Mouse (Mus musculus): ENCODE measurements at regions not wholly inside any gene's neighbourhood (a gene's known extent, or its start where the extent isn't known, plus 50 kb on each side); places are given as distances from the start of the nearest gene placed in this dataset.

DNA sequence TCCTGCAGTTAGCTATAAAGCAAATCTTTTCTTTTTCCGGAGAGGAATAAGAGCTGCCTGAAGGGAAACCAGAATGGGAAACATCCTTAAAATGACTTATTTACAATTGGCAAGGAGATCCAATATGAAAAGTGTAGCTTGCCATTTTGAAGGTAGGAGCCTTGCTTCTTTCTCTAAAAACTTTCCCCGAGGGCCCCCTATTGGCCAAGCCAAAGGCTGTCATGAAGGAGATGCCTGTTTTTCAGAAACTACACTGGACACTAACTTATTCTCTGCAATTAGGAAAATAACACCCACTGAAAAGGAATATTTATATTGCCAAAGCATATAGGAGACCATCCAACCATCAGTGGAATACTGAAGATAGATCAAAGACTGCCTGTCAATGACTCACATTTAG lies 312.8 kb upstream of the Thrb start:
- no peak for DNase-seq (ENCODE audit: low read depth, low spot score)

DNA sequence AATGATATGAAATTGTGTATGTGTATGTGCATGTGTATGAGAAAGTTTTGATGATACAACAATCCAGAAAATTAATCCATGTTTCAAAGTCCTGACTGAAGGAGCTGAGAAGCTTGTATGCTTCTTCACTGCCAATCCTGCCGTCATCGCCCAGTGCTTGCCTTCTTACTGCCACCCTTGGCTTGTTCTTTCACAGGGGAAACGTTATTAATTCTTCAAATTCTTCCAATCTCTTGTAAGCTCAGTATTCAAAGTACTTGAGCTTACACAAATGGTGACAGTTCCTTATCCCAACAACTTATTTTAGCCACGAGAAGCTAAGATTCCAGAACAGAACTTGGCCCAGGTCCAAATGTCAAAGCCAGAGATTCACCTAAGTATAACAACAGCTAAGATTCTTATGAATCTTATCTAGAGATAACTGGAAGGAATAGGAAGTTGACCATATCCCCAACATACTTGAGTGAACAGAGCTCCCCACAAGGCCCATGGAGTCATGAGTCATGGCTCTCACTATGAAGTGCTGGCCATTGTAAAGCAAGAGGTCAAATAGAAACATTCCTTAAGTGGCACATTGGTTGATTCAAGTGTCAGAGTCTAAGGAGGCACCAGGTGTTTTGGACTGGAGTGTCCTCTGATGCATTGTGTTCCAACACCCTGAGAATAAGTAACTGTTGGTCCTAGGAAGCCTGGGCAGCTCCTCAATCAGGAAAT lies 307.6 kb upstream of the Thrb start:
- no peak for DNase-seq (ENCODE audit: low read depth, low spot score)

DNA sequence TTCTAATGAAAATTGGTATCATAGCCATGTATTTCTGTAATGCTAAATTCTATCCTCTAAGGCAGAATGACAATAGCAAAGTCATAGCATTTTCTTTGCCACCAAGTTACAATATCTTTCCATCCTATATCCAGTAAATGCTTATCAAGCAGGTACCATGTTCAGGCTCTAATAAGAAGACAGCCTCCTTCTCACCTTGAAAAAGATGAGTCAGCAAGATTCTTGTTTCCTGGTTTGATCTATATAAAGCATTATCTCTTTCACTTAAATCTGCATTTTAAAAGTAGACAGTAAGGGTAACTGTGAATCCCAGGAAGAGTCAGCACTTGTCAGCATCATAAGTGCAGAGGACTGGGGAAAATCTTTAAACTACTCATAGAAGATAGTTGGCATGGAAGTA lies 298.2 kb upstream of the Thrb start:
- no peak for DNase-seq (ENCODE audit: low read depth, low spot score)

DNA sequence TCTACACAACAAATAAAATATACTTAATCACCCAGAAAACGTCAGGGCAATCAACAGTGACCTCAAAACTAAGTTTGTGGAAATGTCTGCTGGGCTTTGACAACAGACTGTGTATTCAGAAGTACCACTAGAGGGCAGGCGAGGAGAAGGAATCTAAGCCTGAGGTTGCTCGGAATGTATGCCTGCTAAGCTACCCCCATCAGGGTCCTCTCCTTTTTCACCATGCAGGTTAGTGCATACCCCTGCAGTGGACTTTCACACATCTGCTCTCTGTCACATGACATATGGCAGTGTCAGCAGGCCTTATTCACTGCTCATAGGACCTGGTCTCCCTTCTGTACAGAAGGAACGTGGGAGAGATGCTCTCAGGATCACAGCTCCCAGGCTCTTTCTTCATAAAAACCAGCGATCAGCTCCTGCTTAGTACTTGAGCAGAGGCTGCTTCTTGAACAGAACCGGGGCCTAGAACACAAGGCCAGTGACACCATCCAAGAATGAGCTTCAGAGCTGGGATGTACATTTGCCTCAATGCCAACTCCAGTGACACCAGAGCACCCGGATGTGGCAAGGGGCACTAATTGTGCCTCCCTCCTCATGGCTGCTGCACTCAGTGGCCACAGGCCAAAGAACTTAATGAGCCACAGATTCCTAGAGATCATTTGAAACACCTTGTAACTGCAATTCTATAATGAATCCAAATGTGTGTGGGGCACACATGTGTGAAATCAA lies 257.1 kb upstream of the Thrb start:
- DNase-seq (ENCODE audit: low read depth, low spot score) = peak; percentile 34

DNA sequence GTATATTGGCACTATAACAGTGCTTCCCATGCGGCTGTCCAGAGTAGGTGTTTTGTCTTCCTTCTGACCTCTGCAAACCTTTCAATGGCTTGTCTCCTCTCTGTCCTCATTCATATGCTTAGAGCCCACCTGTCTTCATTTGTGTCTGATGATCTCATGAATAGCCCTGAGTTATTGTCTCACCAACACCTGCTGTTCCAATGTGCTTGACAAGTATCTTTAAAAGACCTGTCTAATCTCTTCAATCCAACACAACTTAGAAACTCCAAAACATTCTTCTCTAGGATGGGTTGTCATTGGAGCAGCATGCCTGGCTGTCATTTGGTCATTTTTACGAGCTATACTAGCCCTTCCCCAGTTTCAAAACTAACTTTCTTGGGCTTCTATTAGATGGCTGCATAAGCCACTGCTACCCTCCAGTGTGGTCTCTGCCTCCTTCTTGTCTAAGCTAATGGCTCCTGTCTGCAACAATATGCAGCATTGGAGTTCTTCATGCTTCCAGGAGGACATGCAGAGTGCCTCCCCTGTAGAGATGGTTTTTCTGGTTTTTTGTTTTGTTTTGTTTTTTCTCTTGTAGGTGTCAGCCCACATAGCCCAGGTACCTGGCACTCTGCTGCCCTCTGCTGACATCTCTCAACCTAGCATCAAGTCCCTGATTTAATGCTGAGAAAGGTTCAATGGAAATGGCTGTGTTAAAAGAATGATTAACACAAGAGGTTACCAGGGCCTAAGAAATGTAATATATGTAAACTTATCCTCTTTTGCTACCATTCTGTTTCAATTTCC lies 254.3 kb upstream of the Thrb start:
- DNase-seq (ENCODE audit: low read depth, low spot score) = no peak

DNA sequence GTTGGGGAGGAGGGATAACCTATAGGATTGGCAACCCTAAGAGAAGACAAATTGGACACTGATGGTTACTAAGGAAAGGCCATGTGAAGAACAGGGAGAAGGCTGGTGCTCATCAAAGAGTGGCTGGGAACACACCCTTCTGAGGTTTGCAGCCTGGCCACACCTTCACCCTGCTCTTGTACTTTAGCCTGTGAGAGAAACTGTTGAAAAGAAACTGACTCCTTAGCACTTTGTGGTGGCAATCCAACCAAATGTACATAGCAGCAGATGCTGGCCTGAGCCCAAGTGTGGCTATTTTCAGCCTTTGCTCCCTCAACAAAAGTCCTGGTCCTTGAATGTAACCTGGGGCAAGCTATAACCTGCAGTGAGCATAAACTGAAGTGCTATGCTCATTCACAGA lies 253.2 kb upstream of the Thrb start:
- DNase-seq (ENCODE audit: low read depth, low spot score) = no peak

DNA sequence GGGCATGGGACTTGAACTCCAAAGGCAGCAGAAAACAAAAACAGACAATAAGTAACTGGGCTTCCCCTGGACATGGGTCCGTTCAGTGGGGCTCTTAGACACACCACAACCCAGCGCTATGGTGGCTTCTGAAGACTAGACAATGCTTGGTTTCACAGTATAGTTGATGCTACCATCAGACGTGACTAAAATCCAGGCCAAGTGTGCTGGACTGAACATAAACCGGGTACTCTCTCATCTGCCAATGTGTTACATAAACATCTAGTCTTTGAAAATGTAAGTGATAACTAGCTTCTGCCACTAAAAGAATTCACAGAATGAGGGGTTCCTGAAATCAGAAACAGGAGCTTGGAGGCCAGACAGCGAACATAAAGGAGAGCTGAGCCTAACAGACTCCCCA lies 251.7 kb upstream of the Thrb start:
- no peak for DNase-seq (ENCODE audit: low read depth, low spot score)

DNA sequence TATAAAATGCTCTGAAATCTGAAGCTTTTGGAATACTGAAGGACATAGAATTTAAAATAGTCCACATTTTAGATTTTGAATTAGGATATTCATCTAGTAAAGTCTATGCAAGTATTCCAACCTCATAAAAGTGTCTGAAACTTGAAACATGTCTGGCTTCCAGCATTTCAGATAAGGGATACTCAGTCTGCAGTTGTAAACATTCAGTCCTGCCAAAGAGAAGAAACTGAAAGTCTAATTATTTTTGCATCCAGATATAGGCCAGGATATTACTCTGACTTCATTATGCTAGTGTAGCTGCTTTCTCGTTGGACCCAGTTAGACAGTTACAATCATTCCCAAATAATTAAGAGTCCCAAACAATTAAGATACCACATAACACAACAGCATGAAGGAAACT lies 251.2 kb upstream of the Thrb start:
- DNase-seq (ENCODE audit: low read depth, low spot score) = no peak

DNA sequence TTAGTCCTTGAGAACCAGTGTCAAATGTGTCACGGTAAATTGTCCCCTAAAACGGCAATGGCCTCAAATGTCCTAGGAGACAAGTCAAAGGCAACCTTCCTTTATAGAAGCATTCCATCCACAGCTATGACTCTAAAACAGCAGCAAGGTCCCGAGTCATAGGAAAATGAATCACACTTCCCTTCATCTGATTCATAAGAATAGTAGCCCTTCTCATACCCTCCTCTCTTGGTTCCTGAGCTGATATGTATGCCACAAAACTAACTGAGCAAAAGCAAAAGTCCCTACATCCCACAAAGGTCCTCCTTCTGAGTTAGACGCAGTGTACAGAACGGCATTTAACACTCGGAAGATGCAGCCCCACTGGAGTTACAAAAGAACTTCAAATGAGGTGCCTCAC lies 250.6 kb upstream of the Thrb start:
- no peak for DNase-seq (ENCODE audit: low read depth, low spot score)

DNA sequence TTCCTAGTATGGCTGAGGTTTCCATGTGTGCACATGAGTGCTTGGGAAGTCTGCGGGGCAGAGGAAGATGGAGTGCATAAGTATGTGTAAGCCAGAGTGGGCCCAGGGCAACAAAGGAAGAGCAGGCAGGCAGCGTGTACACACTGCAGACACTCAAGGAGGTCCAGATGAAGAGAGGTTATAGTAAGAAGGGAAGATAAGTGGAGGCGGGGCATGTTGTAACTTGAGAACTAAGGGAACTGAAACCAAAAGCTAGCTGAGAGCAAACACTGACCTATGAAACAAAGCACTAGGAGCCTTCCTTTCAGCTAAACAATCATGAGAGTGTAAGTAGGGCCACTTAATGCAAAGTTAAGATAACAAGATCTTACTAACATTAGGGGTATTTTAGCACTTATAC lies 249.3 kb upstream of the Thrb start:
- DNase-seq (ENCODE audit: low read depth, low spot score) = no peak

DNA sequence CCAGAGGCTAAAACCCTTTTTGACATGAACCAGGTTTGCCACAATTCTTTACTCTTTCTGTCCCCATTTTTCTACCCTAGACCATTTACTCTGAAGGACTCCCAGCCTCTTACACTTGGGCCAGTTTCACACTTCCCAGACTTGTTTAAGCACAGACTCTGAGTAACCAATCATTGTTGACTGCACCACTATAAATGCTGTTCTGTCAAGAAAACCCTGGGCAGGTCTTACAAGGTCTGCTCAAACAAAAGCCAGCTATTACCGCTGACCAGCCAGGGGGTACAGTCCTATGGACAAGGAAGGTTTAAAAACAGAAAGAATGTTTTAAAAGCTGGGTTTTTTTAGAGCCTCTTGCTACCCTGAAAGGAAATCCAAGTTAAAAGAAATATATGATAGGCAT lies 248.8 kb upstream of the Thrb start:
- DNase-seq (ENCODE audit: low read depth, low spot score) = no peak

DNA sequence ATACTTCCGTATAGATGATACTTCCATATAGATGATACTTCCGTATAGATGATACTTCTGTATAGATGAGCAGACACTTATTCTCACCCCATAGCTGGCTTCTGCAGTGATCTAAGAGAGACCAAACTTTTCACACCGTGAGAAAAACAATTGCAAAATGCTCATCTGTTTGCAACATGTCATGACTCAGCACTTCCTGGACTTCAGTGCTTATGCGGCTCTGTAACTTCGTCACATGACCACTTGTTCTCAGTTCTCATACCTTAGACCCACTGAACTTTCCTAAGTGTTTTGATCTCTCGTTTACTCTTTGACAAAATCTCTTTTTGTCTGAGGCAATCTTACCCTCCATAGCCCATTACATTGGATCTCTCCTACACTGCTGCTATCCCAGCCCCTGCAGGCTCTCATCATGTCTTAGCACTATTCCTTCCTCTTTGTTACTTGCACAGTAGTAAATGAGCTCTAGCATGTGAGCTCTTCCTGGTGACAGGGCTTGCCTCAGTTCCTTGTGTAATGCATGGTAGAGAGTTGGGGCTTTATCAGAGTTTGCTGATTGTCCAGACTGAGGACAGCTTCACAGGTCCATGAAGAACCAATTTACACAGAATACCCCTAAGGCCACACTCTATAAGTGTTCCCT lies 245.7 kb upstream of the Thrb start:
- peak; percentile 18 for DNase-seq (ENCODE audit: low read depth, low spot score)

DNA sequence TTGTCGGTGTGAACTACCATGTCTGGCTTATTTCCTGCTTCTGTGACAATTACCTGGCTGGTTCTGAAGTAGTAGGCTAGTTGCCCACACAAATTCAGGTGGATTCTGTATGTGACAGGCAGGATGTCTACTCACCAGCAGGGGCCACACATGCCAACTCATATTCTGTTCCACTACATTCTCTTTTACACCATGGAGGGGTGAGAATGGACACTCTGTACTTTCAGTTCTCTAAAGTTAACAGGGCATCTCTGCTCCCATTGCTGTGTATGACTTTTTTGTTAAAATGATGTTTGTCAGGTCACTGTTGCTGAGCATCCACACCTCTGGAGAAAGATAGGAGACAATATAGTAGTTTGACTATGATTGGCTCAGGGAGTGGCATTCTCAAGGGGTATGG lies 232.3 kb upstream of the Thrb start:
- no peak for DNase-seq (ENCODE audit: low read depth, low spot score)

DNA sequence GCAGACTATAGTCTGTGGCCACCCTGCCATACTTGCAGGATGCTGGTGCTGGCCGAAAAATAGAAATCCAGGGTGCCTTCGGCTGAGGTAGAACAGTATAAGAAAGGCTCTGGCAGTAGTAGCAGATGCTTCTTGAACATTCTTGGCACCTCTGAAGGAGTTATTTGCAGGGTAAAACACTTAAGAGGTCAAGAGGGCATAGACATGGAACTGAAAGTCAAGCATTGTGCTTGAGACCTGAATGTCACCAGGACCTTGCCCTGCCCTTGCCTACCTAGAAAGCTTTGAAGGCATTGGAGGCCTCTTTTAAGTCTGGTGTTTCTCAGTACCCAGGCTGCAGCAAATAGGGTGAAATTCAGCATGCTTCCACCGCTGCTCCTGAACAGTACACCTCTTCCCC lies 230.9 kb upstream of the Thrb start:
- no peak for DNase-seq (ENCODE audit: low read depth, low spot score)

DNA sequence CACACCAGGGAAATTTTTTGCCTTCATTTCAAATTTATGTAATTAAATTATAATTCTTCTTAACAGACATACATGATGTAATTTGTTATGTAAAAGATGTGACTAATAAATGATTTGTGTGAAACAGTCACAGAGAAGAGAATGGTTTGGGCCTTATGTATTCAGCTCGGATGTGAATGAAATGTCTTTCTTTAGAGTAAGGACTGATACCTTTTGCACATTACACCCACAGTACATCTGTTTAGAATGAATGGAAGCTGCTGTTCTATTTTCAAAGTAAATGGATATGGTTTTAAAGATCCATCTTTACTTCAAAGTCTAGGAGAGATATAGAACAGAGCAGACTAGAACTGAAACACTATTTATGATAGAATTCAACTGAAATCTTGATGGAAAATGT lies 226.7 kb upstream of the Thrb start:
- DNase-seq (ENCODE audit: low read depth, low spot score) = no peak

DNA sequence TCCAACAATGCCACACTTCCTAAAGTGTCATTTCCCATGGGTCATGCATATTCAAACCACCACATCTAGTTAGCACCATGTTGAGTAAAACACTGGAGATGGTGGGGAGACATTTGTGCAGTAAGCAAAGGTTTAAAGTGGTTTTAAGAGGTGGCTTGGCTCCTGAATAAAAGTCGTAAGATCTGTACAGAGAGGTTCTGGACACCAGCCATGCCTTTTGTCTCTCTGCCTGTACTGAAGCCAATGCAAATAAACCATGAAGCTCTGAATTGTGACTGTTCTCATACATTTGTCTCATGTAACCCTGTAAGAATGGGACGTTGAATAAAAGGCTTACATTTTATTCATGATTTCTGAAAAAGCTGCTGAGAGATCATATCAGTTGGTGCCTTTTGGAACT lies 202.1 kb upstream of the Thrb start:
- DNase-seq (ENCODE audit: low read depth, low spot score) = no peak

DNA sequence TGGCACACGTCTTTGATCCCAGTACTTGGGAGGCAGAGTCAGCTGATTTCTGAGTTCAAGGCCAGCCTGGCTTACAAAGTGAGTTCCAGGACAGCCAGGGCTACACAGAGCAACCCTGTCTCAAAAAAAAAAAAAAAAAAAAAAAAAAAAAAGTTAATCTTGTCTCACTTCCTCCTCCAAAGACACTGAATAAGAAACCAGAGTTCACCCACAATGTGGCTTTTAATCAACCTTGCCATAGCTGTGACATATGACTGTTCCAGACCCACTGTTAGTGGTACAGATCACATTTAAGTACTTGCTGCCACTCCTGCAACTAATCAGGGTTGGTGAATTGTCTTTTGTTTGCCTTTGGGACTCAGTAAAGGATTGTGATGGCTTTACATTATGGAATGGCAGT lies 181.1 kb upstream of the Thrb start:
- no peak for DNase-seq (ENCODE audit: low read depth, low spot score)

DNA sequence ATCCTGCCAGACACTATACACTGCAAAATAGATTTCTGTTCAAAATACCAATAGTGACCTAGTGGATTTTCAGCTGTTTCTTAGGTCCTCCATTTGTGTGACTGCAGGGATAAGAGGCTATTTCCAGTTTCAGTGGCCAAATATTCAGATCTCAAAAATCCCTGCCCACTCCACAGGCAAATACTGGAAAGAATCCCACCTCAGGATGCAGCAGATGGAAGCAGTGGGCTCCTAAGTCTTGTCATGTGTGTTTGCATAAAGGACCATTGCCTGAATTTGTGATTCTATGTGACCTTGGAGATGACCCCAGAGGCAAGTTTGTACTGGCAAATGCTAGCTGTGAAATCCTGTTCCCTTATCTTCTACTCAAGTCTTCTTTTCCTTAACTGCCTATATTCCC lies 175.2 kb upstream of the Thrb start:
- DNase-seq (ENCODE audit: low read depth, low spot score) = no peak

DNA sequence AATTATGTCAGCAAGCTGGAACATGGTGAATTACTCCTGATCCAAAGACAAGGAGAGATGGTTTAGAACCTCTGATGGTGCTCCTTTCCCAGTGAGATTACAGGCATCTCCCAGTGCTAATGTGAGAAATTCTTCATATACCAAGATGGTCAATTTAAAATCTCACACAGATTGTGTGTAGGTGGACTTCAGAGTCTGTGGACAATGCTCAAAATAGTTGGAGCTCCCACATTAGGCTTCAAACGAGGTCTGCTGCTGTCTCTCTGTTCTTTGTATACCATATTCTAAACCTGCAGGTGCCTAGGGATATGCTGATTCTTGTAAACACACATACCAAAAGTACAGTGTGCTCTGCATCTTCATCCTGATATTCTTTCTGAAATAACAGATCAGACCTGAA lies 146.3 kb upstream of the Thrb start:
- no peak for DNase-seq (ENCODE audit: low read depth, low spot score)

DNA sequence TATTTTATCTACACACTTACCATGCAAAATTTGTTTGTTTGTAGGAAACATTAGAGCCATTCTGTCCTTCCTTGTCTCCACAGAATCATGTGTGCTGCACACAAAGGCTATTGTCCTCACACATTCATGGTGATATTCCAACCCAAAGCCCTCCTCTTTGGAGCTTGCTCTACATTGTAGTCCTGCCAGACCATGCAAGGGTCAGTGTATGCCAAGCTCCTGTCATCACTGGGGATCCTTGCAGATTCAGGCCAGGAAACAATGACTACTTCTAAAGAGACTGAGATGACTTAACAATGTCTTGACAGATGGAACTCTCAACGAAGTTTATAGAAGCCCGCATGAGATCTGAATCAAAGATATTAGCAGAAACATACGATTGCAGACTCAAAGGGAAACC lies 137.4 kb upstream of the Thrb start:
- DNase-seq (ENCODE audit: low read depth, low spot score) = peak; percentile 34

DNA sequence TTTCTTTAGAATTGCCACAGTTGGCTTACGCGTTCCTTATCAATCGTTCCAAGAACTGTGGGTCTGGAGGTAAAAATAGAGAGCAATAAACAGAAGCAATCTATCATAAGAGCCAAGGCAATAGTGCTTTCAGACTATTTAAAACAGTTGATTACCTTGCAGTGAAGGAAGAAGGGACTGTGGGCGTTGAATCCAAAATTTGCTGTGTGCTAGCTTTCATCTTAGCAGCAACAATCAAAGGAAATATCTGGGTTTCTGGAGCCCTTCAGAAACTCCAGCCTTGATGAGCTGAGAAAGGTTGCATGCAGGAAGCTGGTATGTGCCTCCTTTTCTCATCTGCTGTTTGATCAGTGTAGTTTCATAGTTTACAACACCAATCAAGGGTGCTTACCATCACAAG lies 136.1 kb upstream of the Thrb start:
- DNase-seq (ENCODE audit: low read depth, low spot score) = no peak

DNA sequence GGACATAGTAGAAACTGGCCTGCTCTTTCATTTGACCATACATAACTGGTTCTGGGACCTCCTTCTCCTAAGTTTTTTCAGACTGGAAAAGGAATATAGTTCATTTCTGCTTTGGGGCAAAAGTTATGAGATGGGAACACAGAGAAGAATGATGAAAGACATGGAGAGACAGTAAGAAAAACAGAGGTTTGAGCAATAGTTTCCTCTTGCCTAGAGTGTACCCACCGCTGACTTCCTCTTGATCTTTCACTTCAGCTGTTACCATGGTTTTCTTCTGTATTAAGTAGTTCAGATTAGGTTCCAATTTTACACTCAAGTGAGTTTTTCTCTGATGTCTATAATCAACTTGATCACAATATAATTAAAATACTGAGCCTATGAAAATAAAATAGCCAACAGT lies 120.7 kb upstream of the Thrb start:
- no peak for DNase-seq (ENCODE audit: low read depth, low spot score)

Measured in skeletal muscle tissue, adult 2 months (tissue).